Mouse (Mus musculus) heart, adult 8-10 months (tissue): ENCODE measurements at regions not wholly inside any gene's neighbourhood (a gene's known extent, or its start where the extent isn't known, plus 50 kb on each side); places are given as distances from the start of the nearest gene placed in this dataset.

ENCODE experiments used
- DNase-seq: peaks from one replicate; pipeline ENCODE4 v3.0.0; 2022; ENCODE audit warnings: low spot score

GRCm38 (mm10) chr13:46116576-46116975 lies 151.8 kb upstream of the Atxn1 start:
- no peak for DNase-seq

DNA sequence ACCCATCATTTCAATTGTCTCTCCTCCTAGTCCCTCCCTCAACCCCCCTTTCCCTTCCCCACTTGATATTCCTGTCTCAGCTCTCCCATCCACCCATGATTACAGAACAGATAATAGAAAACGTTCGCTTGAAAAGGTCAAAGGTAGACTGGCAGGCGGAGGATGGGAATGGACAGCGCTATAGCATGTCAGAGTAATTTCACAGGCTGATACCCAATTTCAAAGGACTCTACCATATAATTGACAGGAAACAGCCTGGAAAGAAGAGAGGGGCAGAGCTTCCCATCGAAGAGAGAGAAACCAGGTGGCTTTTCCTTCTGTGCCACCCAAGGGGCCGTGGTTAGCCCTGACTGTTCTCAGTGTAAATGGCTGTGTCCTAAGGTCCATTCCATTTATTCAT lies 140.2 kb upstream of the Atxn1 start:
- no peak for DNase-seq

DNA sequence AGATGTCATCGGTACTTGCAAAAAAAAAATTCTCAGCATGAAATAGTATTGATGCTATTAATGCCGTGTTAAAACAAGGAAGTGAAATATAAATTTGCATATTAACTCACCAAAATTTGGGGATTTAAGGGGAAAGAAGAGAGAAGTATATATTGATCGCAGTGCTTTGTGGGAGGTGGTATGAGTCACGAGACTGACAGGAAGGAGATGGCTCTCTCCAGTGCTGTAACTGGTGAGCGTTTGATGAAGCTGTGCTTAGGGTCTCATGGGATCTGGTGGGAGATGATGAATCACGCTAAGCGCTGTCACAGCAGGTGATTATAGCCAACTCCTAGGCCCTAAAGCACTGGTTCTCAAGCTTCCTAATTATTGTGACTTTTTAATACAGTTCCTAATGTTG lies 133.8 kb upstream of the Atxn1 start:
- no peak for DNase-seq

DNA sequence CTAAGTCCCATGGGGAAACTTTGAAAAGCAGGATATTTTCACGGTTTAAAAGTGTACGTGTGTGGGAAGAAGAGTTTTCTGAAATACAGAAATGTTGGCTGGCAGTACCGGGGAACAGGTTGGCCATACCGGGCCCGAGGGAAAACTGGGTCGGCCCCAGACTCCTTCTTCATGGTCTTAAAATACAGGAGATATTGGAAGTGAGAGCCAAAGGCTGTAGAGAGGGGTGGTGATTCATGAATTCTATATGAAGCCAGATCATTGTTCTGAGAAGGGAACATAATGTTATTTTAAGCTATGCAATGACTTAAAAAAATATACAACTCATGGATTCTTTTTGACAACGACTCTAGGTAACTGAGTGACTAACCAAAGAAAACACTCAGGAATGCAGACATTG lies 133.3 kb upstream of the Atxn1 start:
- DNase-seq: no peak

- no peak for DNase-seq
Measured at GRCm38 (mm10) chr13:46096968-46097367, 132.2 kb upstream of the Atxn1 start.

DNA sequence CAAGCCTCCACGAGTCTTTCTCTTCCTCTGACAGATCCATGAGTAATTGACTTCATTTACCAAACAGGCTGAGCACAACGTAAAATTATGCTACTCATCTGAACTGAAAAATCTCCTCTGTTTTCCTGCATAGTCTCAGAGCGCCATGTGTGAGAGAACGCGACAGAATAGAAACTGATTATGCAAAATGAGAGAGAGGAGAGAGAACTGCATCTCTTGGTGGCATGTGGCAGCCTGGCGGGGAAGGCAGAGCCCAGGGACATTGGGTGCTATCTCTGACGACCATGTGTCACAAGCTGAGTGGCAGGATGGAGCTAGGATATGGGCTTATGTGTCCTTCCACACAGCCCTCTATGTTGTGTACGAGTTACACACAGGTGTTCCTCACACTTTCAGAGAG lies 131.6 kb upstream of the Atxn1 start:
- DNase-seq: no peak

- DNase-seq: no peak
Measured at GRCm38 (mm10) chr13:46092787-46093186, 128.0 kb upstream of the Atxn1 start.

- no peak for DNase-seq
Measured at GRCm38 (mm10) chr13:46091109-46091508, 126.3 kb upstream of the Atxn1 start.

GRCm38 (mm10) chr13:46088237-46088636 lies 123.4 kb upstream of the Atxn1 start:
- DNase-seq: no peak

DNA sequence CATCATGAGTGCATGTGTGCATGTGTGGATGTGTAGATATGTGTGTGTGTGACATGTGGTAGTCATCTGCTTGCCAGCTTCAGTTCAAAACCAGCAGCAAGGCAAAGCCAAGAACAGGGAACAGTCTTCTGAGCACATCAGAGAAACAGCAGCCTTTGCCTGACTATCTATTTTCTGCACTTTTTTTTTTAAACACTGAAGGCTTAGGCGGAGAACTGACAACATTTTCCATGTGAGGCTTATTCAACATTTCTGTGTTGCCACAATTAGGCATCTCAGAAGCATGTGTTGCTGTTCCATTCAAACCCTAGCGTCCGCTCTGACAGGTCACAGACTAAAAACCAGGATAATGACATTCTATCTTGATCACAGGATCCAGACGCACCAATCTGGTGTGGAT lies 122.9 kb upstream of the Atxn1 start:
- DNase-seq: no peak

- no peak for DNase-seq
Measured at GRCm38 (mm10) chr13:46076879-46077278, 112.1 kb upstream of the Atxn1 start.

DNA sequence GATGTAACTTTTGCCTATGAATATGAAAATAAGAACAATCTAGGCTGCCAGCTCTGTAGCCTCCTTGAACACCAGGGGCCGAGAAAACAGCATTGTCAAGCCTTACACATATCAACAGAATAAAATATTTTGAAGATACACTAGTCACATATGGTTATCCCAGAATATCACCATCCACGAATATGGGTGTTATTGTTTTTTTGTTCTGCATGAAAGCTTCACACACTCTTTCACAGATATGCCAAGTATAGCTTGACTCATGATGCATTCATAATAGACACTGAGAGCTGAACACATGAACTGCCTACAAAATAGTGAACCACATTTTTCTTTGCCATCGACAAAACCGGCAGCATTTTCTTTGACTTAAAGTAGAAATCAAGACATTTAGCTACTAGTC lies 106.9 kb upstream of the Atxn1 start:
- no peak for DNase-seq

GRCm38 (mm10) chr13:46069571-46069970 lies 104.8 kb upstream of the Atxn1 start:
- no peak for DNase-seq

GRCm38 (mm10) chr13:46062758-46063157 lies 98.0 kb upstream of the Atxn1 start:
- no peak for DNase-seq

GRCm38 (mm10) chr13:46059870-46060269 lies 95.1 kb upstream of the Atxn1 start:
- no peak for DNase-seq

DNA sequence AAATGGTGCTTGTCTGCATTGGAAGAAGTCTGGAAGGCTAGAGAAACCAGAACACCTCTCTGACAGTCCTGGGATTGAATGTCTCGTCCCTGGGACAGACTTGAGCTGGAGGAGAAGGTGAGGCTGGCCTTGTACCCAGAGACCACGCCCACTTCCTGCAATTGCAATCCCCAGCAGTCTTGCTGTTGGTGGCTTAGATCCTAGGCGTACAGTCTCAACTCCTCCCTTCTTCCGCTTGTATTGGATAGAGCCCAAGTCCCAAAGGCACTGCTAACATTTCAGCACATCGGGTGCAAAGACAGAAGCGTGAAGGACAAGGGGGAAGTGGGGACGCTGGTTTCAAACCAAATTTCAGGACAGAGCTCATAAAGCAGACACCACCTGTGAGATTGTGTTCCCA lies 94.1 kb upstream of the Atxn1 start:
- peak; percentile 7 for DNase-seq

GRCm38 (mm10) chr13:46058341-46058740 lies 93.5 kb upstream of the Atxn1 start:
- DNase-seq: no peak

- no peak for DNase-seq
Measured at GRCm38 (mm10) chr13:46055410-46055809, 90.6 kb upstream of the Atxn1 start.

DNA sequence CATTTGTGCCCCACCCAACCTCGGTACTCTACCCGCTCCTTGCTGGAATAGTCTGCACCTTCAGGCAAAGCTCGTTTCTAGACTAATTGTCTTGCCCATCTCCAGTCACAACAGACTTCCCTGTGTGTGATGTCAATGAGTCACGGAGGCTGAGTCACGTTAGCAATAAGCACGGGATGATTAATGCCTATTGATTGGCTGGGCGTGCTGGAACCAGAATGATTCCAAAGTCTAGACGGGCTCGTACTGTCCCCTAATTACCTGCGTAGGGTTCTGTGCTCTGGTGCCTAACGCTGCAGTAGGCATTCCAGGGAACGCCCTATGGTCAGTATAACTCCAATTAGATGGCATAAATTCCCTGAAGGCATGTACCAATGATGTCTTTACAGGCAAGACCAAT lies 78.8 kb upstream of the Atxn1 start:
- no peak for DNase-seq

- DNase-seq: peak; percentile 8
Measured at GRCm38 (mm10) chr13:46043016-46043415, 78.2 kb upstream of the Atxn1 start.

- DNase-seq: no peak
Measured at GRCm38 (mm10) chr13:46042224-46042623, 77.4 kb upstream of the Atxn1 start.

GRCm38 (mm10) chr13:46041475-46041874 lies 76.7 kb upstream of the Atxn1 start:
- DNase-seq: no peak

- no peak for DNase-seq
Measured at GRCm38 (mm10) chr13:46040062-46040461, 75.3 kb upstream of the Atxn1 start.

GRCm38 (mm10) chr13:46038441-46039331 lies 73.9 kb upstream of the Atxn1 start:
- no peak for DNase-seq
